Mouse (Mus musculus) CH12.LX (cell line): ENCODE results near the gene Apopt1. TPM values are rescaled to one million over a fixed set of nuclear protein-coding genes. Genes with fewer than 3 reads are reported as not detected.
"Not testable (repeated sequence)": the region's sequence is repeated elsewhere in the genome, so short reads cannot be mapped to it uniquely, and the experiment has no call there.

Source experiments
- DNase-seq: peaks from one replicate; pipeline ENCODE4 v3.0.0-alpha.2; 2013; ENCODE audit errors: extremely low read depth
- H3K27ac ChIP-seq: 2 replicates; pipeline ENCODE4 v1.5.1; 2012; ENCODE audit warnings: low read depth, mild to moderate bottlenecking, control low read depth, moderate library complexity; ENCODE audit not compliant: insufficient read depth
- H3K27me3 ChIP-seq: replicated peaks from 2 replicates; pipeline ENCODE3; 2012; ENCODE audit warnings: inconsistent platforms
- H3K36me3 ChIP-seq, 2 experiments: replicated peaks in 1 of 2; 2 replicates each; pipeline versions ENCODE3 to v1.6.1; 2012; ENCODE audit warnings: inconsistent platforms in 1 of 2, low read length in 1 of 2, mild to moderate bottlenecking in 1 of 2, mixed read lengths in 1 of 2, moderate library complexity in 1 of 2; ENCODE audit not compliant: control insufficient read depth in 1 of 2, insufficient read depth in 1 of 2
- H3K4me1 ChIP-seq, 2 experiments: 2 replicates each; pipeline ENCODE4 v1.6.1; 2012; ENCODE audit warnings: inconsistent platforms in 1 of 2, moderate library complexity in 1 of 2; ENCODE audit not compliant: insufficient read depth in 2 of 2, control insufficient read depth in 1 of 2
- H3K4me2 ChIP-seq: 2 replicates; pipeline ENCODE4 v1.6.1; 2012; ENCODE audit warnings: low read depth, mild to moderate bottlenecking, control low read depth; ENCODE audit not compliant: poor library complexity, insufficient read depth, severe bottlenecking
- H3K4me3 ChIP-seq, 3 experiments: fragments of 150-350 bp in 1 of 3; sonication (generic) in 1 of 3; replicated peaks in 1 of 3; 2 replicates each; pipeline versions ENCODE3 to v1.5.1; 2011 to 2012; ENCODE audit warnings: low read depth in 2 of 3, low read length in 2 of 3, mild to moderate bottlenecking in 2 of 3, moderate library complexity in 2 of 3, control low read depth in 1 of 3, improper control_type of control experiment in 1 of 3, inconsistent platforms in 1 of 3, mixed read lengths in 1 of 3; ENCODE audit not compliant: poor library complexity in 1 of 3
- H3K79me2 ChIP-seq: replicated peaks from 2 replicates; pipeline ENCODE4 v1.6.1; 2012; ENCODE audit warnings: mild to moderate bottlenecking, moderate library complexity; ENCODE audit not compliant: control insufficient read depth, poor library complexity, insufficient read depth, severe bottlenecking; ENCODE audit errors: extremely low read depth
- H3K9ac ChIP-seq: 2 replicates; pipeline ENCODE4 v1.6.1; 2012; ENCODE audit warnings: low read depth, mild to moderate bottlenecking, control low read depth, moderate library complexity; ENCODE audit not compliant: insufficient read depth
- H3K9me3 ChIP-seq: replicated peaks from 2 replicates; pipeline ENCODE3; 2012; ENCODE audit warnings: low read length, inconsistent platforms, mixed read lengths
- BHLHE40 ChIP-seq: IDR thresholded peaks from 2 replicates; pipeline ENCODE4 v1.6.1; 2011; ENCODE audit warnings: mild to moderate bottlenecking, low read depth, low read length, improper control_type of control experiment
- CTCF ChIP-seq, 2 experiments: IDR thresholded peaks in 1 of 2; conservative IDR thresholded peaks in 1 of 2; 2 replicates each; pipeline ENCODE4 v1.5.1; 2011 to 2012; ENCODE audit warnings: low read depth in 2 of 2, low read length in 2 of 2, improper control_type of control experiment in 1 of 2, inconsistent platforms in 1 of 2, mild to moderate bottlenecking in 1 of 2, moderate library complexity in 1 of 2
- E2F4 ChIP-seq: IDR thresholded peaks from 2 replicates; pipeline ENCODE4 v1.6.1; 2011; ENCODE audit warnings: low read depth, low read length, improper control_type of control experiment; ENCODE audit not compliant: insufficient replicate concordance
- EP300 ChIP-seq: IDR thresholded peaks from 2 replicates; pipeline ENCODE4 v1.6.1; 2011; ENCODE audit warnings: low read length, improper control_type of control experiment
- ETS1 ChIP-seq: conservative IDR thresholded peaks from 2 replicates; pipeline ENCODE4 v1.6.1; 2012; ENCODE audit warnings: low read depth, mild to moderate bottlenecking, inconsistent platforms, low read length, improper control_type of control experiment, moderate library complexity
- GABPA ChIP-seq: IDR thresholded peaks from 2 replicates; pipeline ENCODE4 v1.6.1; 2012; ENCODE audit warnings: low read depth, low read length, improper control_type of control experiment, inconsistent platforms; ENCODE audit not compliant: insufficient replicate concordance
- IRF4 ChIP-seq: IDR thresholded peaks from 2 replicates; pipeline ENCODE4 v1.6.1; 2014; ENCODE audit warnings: low read depth, mild to moderate bottlenecking, inconsistent platforms, low read length, improper control_type of control experiment
- JUN ChIP-seq: IDR thresholded peaks from 2 replicates; pipeline ENCODE4 v1.6.1; 2011; ENCODE audit warnings: low read depth, mild to moderate bottlenecking, low read length, improper control_type of control experiment, moderate library complexity; ENCODE audit not compliant: insufficient read depth
- KAT2A ChIP-seq: IDR thresholded peaks from 2 replicates; pipeline ENCODE4 v1.6.1; 2012; ENCODE audit warnings: low read length, improper control_type of control experiment, inconsistent platforms; ENCODE audit not compliant: insufficient replicate concordance
- MAX ChIP-seq: IDR thresholded peaks from 2 replicates; pipeline ENCODE4 v1.6.1; 2011; ENCODE audit warnings: low read length, improper control_type of control experiment
- MXI1 ChIP-seq: IDR thresholded peaks from 2 replicates; pipeline ENCODE4 v1.6.1; 2011; ENCODE audit warnings: mild to moderate bottlenecking, low read depth, low read length, improper control_type of control experiment
- MYC ChIP-seq: IDR thresholded peaks from 2 replicates; pipeline ENCODE4 v1.6.1; 2011; ENCODE audit warnings: low read depth, mild to moderate bottlenecking, improper control_type of control experiment, low read length
- PAX5 ChIP-seq: IDR thresholded peaks from 2 replicates; pipeline ENCODE4 v1.6.1; 2012; ENCODE audit warnings: low read length, inconsistent platforms, mixed read lengths
- POLR2A ChIP-seq: IDR thresholded peaks from 2 replicates; pipeline ENCODE4 v1.6.1; 2011; ENCODE audit warnings: low read depth, mild to moderate bottlenecking, improper control_type of control experiment, low read length
- POLR2AphosphoS2 ChIP-seq: IDR thresholded peaks from 2 replicates; pipeline ENCODE4 v1.6.1; 2011; ENCODE audit warnings: low read depth, low read length, improper control_type of control experiment
- RAD21 ChIP-seq: IDR thresholded peaks from 2 replicates; pipeline ENCODE4 v1.6.1; 2011; ENCODE audit warnings: low read depth, mild to moderate bottlenecking, low read length, improper control_type of control experiment, moderate library complexity
- RCOR1 ChIP-seq: conservative IDR thresholded peaks from 2 replicates; pipeline ENCODE4 v1.6.1; 2012; ENCODE audit warnings: low read depth, mild to moderate bottlenecking, inconsistent platforms, low read length, improper control_type of control experiment
- SMC3 ChIP-seq: IDR thresholded peaks from 2 replicates; pipeline ENCODE4 v1.6.1; 2011; ENCODE audit warnings: low read depth, low read length, improper control_type of control experiment
- TBP ChIP-seq: conservative IDR thresholded peaks from 2 replicates; pipeline ENCODE4 v1.6.1; 2011; ENCODE audit warnings: low read depth, low read length, improper control_type of control experiment
- TCF12 ChIP-seq: IDR thresholded peaks from 2 replicates; pipeline ENCODE4 v1.6.1; 2014; ENCODE audit warnings: low read depth, mild to moderate bottlenecking, inconsistent platforms, low read length, improper control_type of control experiment
- UBTF ChIP-seq: IDR thresholded peaks from 2 replicates; pipeline ENCODE4 v1.6.1; 2012; ENCODE audit warnings: low read depth, mild to moderate bottlenecking, inconsistent platforms, low read length, improper control_type of control experiment, moderate library complexity
- ZKSCAN1 ChIP-seq: IDR thresholded peaks from 2 replicates; pipeline ENCODE4 v1.6.1; 2012; ENCODE audit warnings: low read depth, inconsistent platforms, low read length, improper control_type of control experiment, borderline replicate concordance
- ZMIZ1 ChIP-seq: IDR thresholded peaks from 2 replicates; pipeline ENCODE4 v1.6.1; 2012; ENCODE audit warnings: low read depth, mild to moderate bottlenecking, inconsistent platforms, low read length, improper control_type of control experiment
- dilution Hi-C: fragments of 300-500 bp; cut with MboI; formaldehyde crosslinking; loops from 2 replicates; pipeline ENCODE4 v1.14.3; 2020; ENCODE audit warnings: low sequenced_read_pairs; ENCODE audit not compliant: extremely low pct_unique_long_range_greater_than_20kb, extremely low pct_ligation_motif_present
- in situ Hi-C: fragments of 300-500 bp; cut with MboI; formaldehyde crosslinking; loops from 3 replicates; pipeline ENCODE4 v1.14.3; 2019; ENCODE audit warnings: low sequenced_read_pairs, low pct_ligation_motif_present, low pct_unique_long_range_greater_than_20kb, mixed read lengths
- polyA plus RNA-seq: library from polyadenylated mRNA; unstranded; fragments of >175 nt; gene quantifications from 2 replicates; pipeline ENCODE4 v1.2.1, GENCODE M21; 2012; ENCODE audit warnings: low read depth; ENCODE audit not compliant: insufficient read length
- total RNA-seq, 2 experiments: library from RNA; depleted of rRNA; stranded (reverse); fragments of 300-350 nt in 1 of 2; fragments of >200 nt in 1 of 2; gene quantifications; 2 replicates each; pipeline ENCODE4 v1.2.3; 2012 to 2014

Apopt1 gene
- total and polyA plus RNA-seq, 3 experiments: 36.0 to 49.1 (median 43.6) TPM

DNA sequence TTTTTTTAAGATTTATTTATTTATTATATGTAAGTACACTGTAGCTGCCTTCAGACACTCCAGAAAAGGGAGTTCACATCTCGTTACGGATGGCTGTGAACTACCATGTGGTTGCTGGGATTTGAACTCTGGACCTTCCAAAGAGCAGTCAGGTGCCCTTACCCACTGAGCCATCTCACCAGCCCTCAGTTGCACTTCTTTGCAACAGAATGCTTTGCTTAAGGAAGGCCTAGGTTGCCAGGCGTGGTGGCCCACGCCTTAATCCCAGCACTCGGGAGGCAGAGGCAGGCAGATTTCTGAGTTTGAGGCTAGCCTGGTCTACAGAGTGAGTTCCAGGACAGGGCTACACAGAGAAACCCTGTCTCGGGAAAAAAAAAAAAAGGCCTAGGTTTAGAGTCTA lies 819 bp downstream of the Apopt1 start:
- not testable (repeated sequence) for DNase-seq, H3K9ac ChIP-seq, H3K27me3 ChIP-seq
- H3K79me2 ChIP-seq: peaks cover 26% of the 10 kb centered on the region
- H3K36me3 ChIP-seq: peaks cover 14 to 51% of the 10 kb centered on the region in 2 experiments
- in situ Hi-C loops: loop anchor here (5.0 to 10.0 kb wide), 2 partner anchors 37 to 59 kb away; partner anchors contain the start of gene Trmt61a
- H3K4me2 ChIP-seq: peak overlapping the region; percentile 41; the same call in 1 of the 2 replicates
- peak overlapping the region; percentile 14 to 100 (median 98) for H3K4me3 ChIP-seq
- peak; percentile 77 for TF ChIP-seq TBP
- TF ChIP-seq, all 38 proteins: peak for 1; not testable (repeated sequence) for 37
- H3K4me1 ChIP-seq: peaks cover 8 to 31% of the 10 kb centered on the region in 2 experiments
- H3K27ac ChIP-seq, dilution Hi-C loops, H3K9me3 ChIP-seq: not testable (repeated sequence)

DNA sequence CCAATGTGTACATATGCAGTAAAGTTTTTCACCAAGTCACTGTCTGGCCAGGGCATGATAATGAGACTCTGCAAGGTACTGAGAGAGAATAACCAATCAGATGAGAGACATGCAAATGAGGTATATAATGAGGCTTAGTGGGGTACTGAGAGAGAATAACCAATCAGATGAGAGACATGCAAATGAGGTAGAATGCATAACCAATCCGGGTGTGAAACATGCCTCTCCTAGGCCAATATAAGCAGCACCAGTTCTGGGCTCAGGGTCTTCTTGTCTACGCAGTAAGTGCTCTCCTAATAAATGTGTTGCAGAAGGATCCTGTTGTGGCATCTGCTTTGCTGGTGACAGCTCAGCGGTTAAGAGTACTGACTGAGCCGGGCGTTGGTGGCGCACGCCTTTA lies 3.4 kb downstream of the Apopt1 start:
- Histone ChIP-seq H3K79me2 (peaks cover 25% of the 10 kb centered on the region), H3K4me2 (no peak overlapping the region), H3K27ac (no peak overlapping the region), H3K4me3 (no peak overlapping the region), H3K9ac (no peak overlapping the region), H3K27me3 (no peaks in the 10 kb centered on the region), H3K4me1 (peaks cover 7 to 28% of the 10 kb centered on the region in 2 experiments), H3K36me3 (peaks cover 0 to 40% of the 10 kb centered on the region in 2 experiments), H3K9me3 (no peaks in the 10 kb centered on the region)
- DNase-seq: no peak
- TF ChIP-seq POLR2A (no peak), UBTF (no peak), IRF4 (no peak), PAX5 (no peak), EP300 (no peak)
- dilution Hi-C loops: no loop called here
- in situ Hi-C loops: loop anchor here (10.0 kb wide), 1 partner anchor 62 kb away; no protein-coding TSS in a partner anchor

DNA sequence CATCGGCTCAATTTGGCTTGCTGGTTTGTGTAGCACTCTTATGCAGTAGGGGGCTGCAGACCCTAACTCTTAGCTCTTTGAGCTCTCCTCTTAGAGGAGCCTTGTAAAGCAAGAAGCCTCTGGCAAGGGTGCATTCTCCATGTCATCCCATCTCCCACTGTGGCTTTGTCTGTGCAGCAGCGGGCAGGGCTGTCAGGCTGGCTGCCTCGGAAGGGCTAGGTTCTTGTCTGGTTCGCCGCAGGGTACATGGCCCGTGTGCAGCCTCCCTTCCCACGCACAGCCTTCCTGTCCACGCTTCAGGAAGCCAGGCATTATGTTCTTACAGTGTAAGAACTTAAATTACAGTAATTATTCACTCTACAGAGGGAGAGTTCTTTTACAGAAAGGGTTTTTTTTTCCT lies 5.6 kb downstream of the Apopt1 start:
- peaks cover 3 to 22% of the 10 kb centered on the region in 2 experiments for H3K4me1 ChIP-seq
- DNase-seq: no peak
- peaks cover 13% of the 10 kb centered on the region for H3K79me2 ChIP-seq
- H3K9me3 ChIP-seq: no peaks in the 10 kb centered on the region
- dilution Hi-C loops: no loop called here
- in situ Hi-C loops: loop anchor here (10.0 kb wide), 1 partner anchor 64 kb away; no protein-coding TSS in a partner anchor
- no peak overlapping the region for H3K9ac ChIP-seq
- no peak overlapping the region for H3K4me2 ChIP-seq
- H3K36me3 ChIP-seq: peaks cover 3 to 50% of the 10 kb centered on the region in 2 experiments
- no peaks in the 10 kb centered on the region for H3K27me3 ChIP-seq
- TF ChIP-seq GABPA (no peak), KAT2A (no peak), E2F4 (no peak), MYC (no peak), TCF12 (no peak), ZMIZ1 (no peak), MXI1 (no peak), BHLHE40 (no peak), JUN (no peak), MAX (no peak), SMC3 (no peak), POLR2A (no peak), RAD21 (no peak), POLR2AphosphoS2 (no peak), CTCF (conservative IDR thresholded peaks at IDR 0.05 in 1 of 2, IDR thresholded peaks at IDR 0.05 in 1 of 2; ENCODE audit: low read depth in 2 of 2, low read length in 2 of 2) (no peak), RCOR1 (no peak), ETS1 (no peak), EP300 (no peak), ZKSCAN1 (no peak)
- no peak overlapping the region for H3K27ac ChIP-seq
- H3K4me3 ChIP-seq: no peak overlapping the region
